Mouse (Mus musculus) testis, postnatal 14 days (tissue): Measurements from ENCODE around the gene Scnn1a.

ENCODE experiments used
- DNase-seq: peaks from one replicate; pipeline ENCODE4 v3.0.0; 2021; ENCODE audit warnings: low spot score

The Scnn1a gene

GRCm38 (mm10) chr6:125361467-125362291 lies 41.2 kb downstream of the Scnn1a start:
- no peak for DNase-seq

- DNase-seq, result no peak
Measured at GRCm38 (mm10) chr6:125363021-125363420, 42.6 kb downstream of the Scnn1a start.

- DNase-seq, result no peak
Measured at GRCm38 (mm10) chr6:125363451-125364242, 43.2 kb downstream of the Scnn1a start.

GRCm38 (mm10) chr6:125364448-125364847 lies 44.0 kb downstream of the Scnn1a start:
- DNase-seq, result no peak

GRCm38 (mm10) chr6:125365522-125365921 lies 45.1 kb downstream of the Scnn1a start:
- no peak for DNase-seq

- no peak for DNase-seq
Measured at GRCm38 (mm10) chr6:125366133-125366532, 45.7 kb downstream of the Scnn1a start.

GRCm38 (mm10) chr6:125367758-125368371 lies 47.4 kb downstream of the Scnn1a start:
- DNase-seq, result no peak

- no peak for DNase-seq
Measured at GRCm38 (mm10) chr6:125377042-125377441, 56.6 kb downstream of the Scnn1a start.

GRCm38 (mm10) chr6:125377582-125378451 lies 57.4 kb downstream of the Scnn1a start:
- DNase-seq, result no peak

- no peak for DNase-seq
Measured at GRCm38 (mm10) chr6:125378621-125379020, 58.2 kb downstream of the Scnn1a start.

- DNase-seq, result no peak
Measured at GRCm38 (mm10) chr6:125379781-125380180, 59.3 kb downstream of the Scnn1a start.

GRCm38 (mm10) chr6:125380372-125381360 lies 60.2 kb downstream of the Scnn1a start, which contains the start of gene Plekhg6:
Plekhg6 (minus strand) TSS chr6:125380793.
- DNase-seq, result no peak

- DNase-seq, result no peak
Measured at GRCm38 (mm10) chr6:125382024-125382423, 61.6 kb downstream of the Scnn1a start.

GRCm38 (mm10) chr6:125385066-125385974 lies 64.9 kb downstream of the Scnn1a start:
- DNase-seq, result no peak

GRCm38 (mm10) chr6:125386080-125386479 lies 65.6 kb downstream of the Scnn1a start:
- no peak for DNase-seq

- DNase-seq, result no peak
Measured at GRCm38 (mm10) chr6:125389853-125390252, 69.4 kb downstream of the Scnn1a start.
